Mouse (Mus musculus): ENCODE results near the gene Cyb5d1. TPM values are rescaled to one million over a fixed set of nuclear protein-coding genes. Genes with fewer than 3 reads are reported as not detected.

Gene Cyb5d1
- polyA plus RNA-seq, 1 experiment = 5.1 TPM

GRCm38 (mm10) chr11:69389531-69390399 lies 5.7 kb downstream of the Cyb5d1 start:
- Histone ChIP-seq H3K27ac (ENCODE audit: control insufficient read depth, insufficient read depth, low read depth, low read length, poor library complexity) (no peak overlapping the region), H3K4me3 (replicated peaks; ENCODE audit: control insufficient read depth, low read depth, low read length) (no peak overlapping the region), H3K4me1 (ENCODE audit: control insufficient read depth, insufficient read depth, low read length) (no peaks in the 10 kb centered on the region)
- 63% methylated on average over 14 of the region's 14 CpGs for WGBS
- TF ChIP-seq POLR2A (IDR thresholded peaks at IDR 0.05; ENCODE audit: borderline replicate concordance, control insufficient read depth, low read depth, low read length) (no peak), CTCF (IDR thresholded peaks at IDR 0.05; ENCODE audit: control insufficient read depth, insufficient read depth, low read length) (no peak)

- H3K27ac ChIP-seq (ENCODE audit: control insufficient read depth, insufficient read depth, low read depth, low read length, poor library complexity) = no peak overlapping the region
- TF ChIP-seq POLR2A (IDR thresholded peaks at IDR 0.05; ENCODE audit: borderline replicate concordance, control insufficient read depth, low read depth, low read length) = no peak
- no peak for TF ChIP-seq CTCF (IDR thresholded peaks at IDR 0.05; ENCODE audit: control insufficient read depth, insufficient read depth, low read length)
- no peaks in the 10 kb centered on the region for H3K4me1 ChIP-seq (ENCODE audit: control insufficient read depth, insufficient read depth, low read length)
- H3K4me3 ChIP-seq (replicated peaks; ENCODE audit: control insufficient read depth, low read depth, low read length) = no peak overlapping the region
- WGBS = 85% methylated on average over 4 of the region's 4 CpGs
These were observed 6.8 kb downstream of the Cyb5d1 start for GRCm38 (mm10) chr11:69388680-69389079.

DNA sequence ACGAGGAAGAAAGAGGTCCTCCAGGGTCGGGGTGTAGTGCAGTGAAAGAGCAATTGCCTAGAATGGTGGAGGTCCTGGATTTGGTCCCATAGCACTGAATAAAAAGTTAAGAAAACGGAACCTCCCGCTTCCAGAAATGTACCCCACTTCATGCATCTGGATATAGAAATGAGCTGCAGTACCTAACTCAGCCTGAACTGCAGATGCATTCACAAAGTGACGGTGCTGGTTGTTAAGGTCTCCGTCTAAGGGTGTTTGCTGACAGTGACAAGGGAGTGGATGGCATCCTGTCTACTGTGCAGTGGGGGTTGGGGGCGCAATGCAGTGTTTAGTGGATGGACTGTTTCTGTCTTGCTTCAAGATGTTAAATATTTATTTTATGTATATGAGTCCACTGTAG lies 8.7 kb downstream of the Cyb5d1 start:
- H3K4me3 ChIP-seq (replicated peaks; ENCODE audit: control insufficient read depth, low read depth, low read length) = no peak overlapping the region
- H3K4me1 ChIP-seq (ENCODE audit: control insufficient read depth, insufficient read depth, low read length) = no peaks in the 10 kb centered on the region
- WGBS = 78% methylated on average over 7 of the region's 7 CpGs
- no peak for TF ChIP-seq CTCF (IDR thresholded peaks at IDR 0.05; ENCODE audit: control insufficient read depth, insufficient read depth, low read length)
- TF ChIP-seq POLR2A (IDR thresholded peaks at IDR 0.05; ENCODE audit: borderline replicate concordance, control insufficient read depth, low read depth, low read length) = no peak
- H3K27ac ChIP-seq (ENCODE audit: control insufficient read depth, insufficient read depth, low read depth, low read length, poor library complexity) = no peak overlapping the region

- Histone ChIP-seq H3K4me3 (replicated peaks; ENCODE audit: control insufficient read depth, low read depth, low read length) (no peak overlapping the region), H3K4me1 (ENCODE audit: control insufficient read depth, insufficient read depth, low read length) (no peaks in the 10 kb centered on the region), H3K27ac (ENCODE audit: control insufficient read depth, insufficient read depth, low read depth, low read length, poor library complexity) (no peak overlapping the region)
- no peak for TF ChIP-seq POLR2A (IDR thresholded peaks at IDR 0.05; ENCODE audit: borderline replicate concordance, control insufficient read depth, low read depth, low read length)
- TF ChIP-seq CTCF (IDR thresholded peaks at IDR 0.05; ENCODE audit: control insufficient read depth, insufficient read depth, low read length) = no peak
- 87% methylated on average over 6 of the region's 6 CpGs for WGBS
These were observed 10.5 kb downstream of the Cyb5d1 start for GRCm38 (mm10) chr11:69384979-69385378.

DNA sequence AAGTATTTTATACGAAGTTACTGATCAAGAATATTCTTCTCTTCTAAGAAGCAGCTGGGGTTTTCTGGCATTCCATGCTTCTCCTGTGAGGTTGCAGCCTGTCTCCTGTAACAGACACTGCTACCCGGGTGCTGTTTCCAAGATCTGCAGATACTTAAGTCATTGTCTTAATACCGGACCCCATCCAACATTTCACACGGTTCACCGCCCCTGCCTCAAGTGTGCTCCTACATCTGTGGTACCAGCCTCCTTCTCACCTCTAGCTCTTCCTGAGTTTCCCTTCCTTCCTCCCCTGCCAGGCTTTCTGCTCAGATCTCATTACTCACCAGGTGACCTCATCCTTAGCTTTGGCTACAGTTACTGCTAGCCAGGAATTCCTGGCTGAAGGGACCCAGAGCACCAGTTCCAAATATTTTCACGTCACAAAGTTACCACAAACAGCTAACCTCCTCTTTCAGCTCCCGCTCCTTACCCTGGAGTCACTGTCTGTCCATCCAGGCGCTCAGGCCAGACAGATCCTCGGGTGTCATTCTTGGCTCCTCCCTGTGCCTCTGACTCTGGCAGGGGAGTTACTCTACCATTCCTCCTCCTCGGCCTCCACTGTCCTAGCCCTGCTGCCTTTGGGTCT lies 12.8 kb downstream of the Cyb5d1 start:
- WGBS = 81% methylated on average over 10 of the region's 10 CpGs
- TF ChIP-seq POLR2A (IDR thresholded peaks at IDR 0.05; ENCODE audit: borderline replicate concordance, control insufficient read depth, low read depth, low read length) = no peak
- TF ChIP-seq CTCF (IDR thresholded peaks at IDR 0.05; ENCODE audit: control insufficient read depth, insufficient read depth, low read length) = no peak

DNA sequence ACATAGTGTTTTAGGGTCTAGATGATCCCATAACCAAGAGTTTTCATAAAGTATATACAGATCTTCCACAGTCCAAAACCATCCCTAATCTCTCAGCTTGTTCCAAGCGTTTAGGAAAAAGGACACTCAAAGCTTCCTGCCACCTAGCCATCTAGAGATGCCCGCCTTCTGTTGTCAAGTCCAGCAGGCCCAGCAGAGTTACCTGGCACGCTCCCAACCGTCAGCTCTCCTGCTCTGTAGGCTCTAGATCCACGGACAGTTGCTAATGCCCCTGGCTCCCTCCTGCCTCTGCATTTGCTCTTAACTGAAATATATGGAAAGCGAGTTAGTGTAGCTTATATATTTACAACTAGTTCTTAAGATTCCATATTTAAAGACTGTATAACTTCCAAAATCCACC lies 14.1 kb downstream of the Cyb5d1 start:
- no peak overlapping the region for H3K4me3 ChIP-seq (replicated peaks; ENCODE audit: control insufficient read depth, low read depth, low read length)
- TF ChIP-seq CTCF (IDR thresholded peaks at IDR 0.05; ENCODE audit: control insufficient read depth, insufficient read depth, low read length) (no peak), POLR2A (IDR thresholded peaks at IDR 0.05; ENCODE audit: borderline replicate concordance, control insufficient read depth, low read depth, low read length) (no peak)
- 82% methylated on average over 6 of the region's 6 CpGs for WGBS

More for the DNA sequence above, 12.8 kb downstream of the Cyb5d1 start:
- no peak overlapping the region for H3K27ac ChIP-seq (ENCODE audit: control insufficient read depth, insufficient read depth, low read depth, low read length, poor library complexity)
- peaks cover 2% of the 10 kb centered on the region; the same call in 1 of the 2 replicates for H3K4me1 ChIP-seq (ENCODE audit: control insufficient read depth, insufficient read depth, low read length)
- no peak overlapping the region for H3K4me3 ChIP-seq (replicated peaks; ENCODE audit: control insufficient read depth, low read depth, low read length)

GRCm38 (mm10) chr11:69379600-69379999 lies 15.8 kb downstream of the Cyb5d1 start:
- Histone ChIP-seq H3K4me1 (ENCODE audit: control insufficient read depth, insufficient read depth, low read length) (peaks cover 2% of the 10 kb centered on the region; the same call in 1 of the 2 replicates), H3K27ac (ENCODE audit: control insufficient read depth, insufficient read depth, low read depth, low read length, poor library complexity) (no peak overlapping the region), H3K4me3 (replicated peaks; ENCODE audit: control insufficient read depth, low read depth, low read length) (no peak overlapping the region)
- no peak for TF ChIP-seq CTCF (IDR thresholded peaks at IDR 0.05; ENCODE audit: control insufficient read depth, insufficient read depth, low read length)
- no peak for TF ChIP-seq POLR2A (IDR thresholded peaks at IDR 0.05; ENCODE audit: borderline replicate concordance, control insufficient read depth, low read depth, low read length)
- WGBS = 35% methylated on average over 3 of the region's 3 CpGs

More for the DNA sequence above, 14.1 kb downstream of the Cyb5d1 start:
- Histone ChIP-seq H3K27ac (ENCODE audit: control insufficient read depth, insufficient read depth, low read depth, low read length, poor library complexity) (no peak overlapping the region), H3K4me1 (ENCODE audit: control insufficient read depth, insufficient read depth, low read length) (peaks cover 2% of the 10 kb centered on the region; the same call in 1 of the 2 replicates)

DNA sequence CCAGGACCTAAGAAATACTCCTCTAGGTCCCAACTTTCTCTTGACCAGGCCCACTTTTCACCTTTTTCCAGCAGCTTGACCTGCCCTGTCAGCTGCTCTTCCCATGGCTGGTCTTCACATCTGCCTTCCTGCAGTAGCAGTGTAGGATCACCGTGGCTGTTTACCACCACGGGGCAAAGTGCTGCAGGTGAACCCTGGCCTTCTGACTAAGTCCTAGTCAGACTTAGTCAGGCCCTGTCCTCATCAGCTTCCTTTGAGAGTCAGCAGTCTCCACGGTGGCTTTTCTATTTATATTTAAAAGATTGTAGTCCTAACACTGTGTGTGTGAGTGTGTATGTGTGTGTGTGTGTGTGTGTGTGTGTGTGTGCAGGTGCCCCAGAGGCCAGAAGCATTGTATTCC lies 17.7 kb downstream of the Cyb5d1 start:
- WGBS = 59% methylated on average over 3 of the region's 3 CpGs
- Histone ChIP-seq H3K27ac (ENCODE audit: control insufficient read depth, insufficient read depth, low read depth, low read length, poor library complexity) (no peak overlapping the region), H3K4me3 (replicated peaks; ENCODE audit: control insufficient read depth, low read depth, low read length) (no peak overlapping the region), H3K4me1 (ENCODE audit: control insufficient read depth, insufficient read depth, low read length) (peaks cover 3% of the 10 kb centered on the region; the same call in 1 of the 2 replicates)
- TF ChIP-seq POLR2A (IDR thresholded peaks at IDR 0.05; ENCODE audit: borderline replicate concordance, control insufficient read depth, low read depth, low read length) (no peak), CTCF (IDR thresholded peaks at IDR 0.05; ENCODE audit: control insufficient read depth, insufficient read depth, low read length) (no peak)

Measured in bone marrow, adult 2 months (tissue).